Mouse (Mus musculus) heart, embryonic 16.5 days (tissue): ENCODE results near the gene Olfr228. TPM values are rescaled to one million over a fixed set of nuclear protein-coding genes. Genes with fewer than 3 reads are reported as not detected.
"Not testable (repeated sequence)": the region's sequence is repeated elsewhere in the genome, so short reads cannot be mapped to it uniquely, and the experiment has no call there.

Experiments
- ATAC-seq: fragments of 200-750 bp; cut with Nextera tagmentation; replicated peaks from 2 replicates; pipeline ENCODE4 v1.8.0; 2017; ENCODE audit warnings: moderate number of reproducible peaks; ENCODE audit not compliant: insufficient read depth, low FRiP score; ENCODE audit errors: extremely low read depth
- H3K27ac ChIP-seq: fragments of 300-500 bp; sonication (generic); 2 replicates; pipeline ENCODE4 v1.5.1; 2014; ENCODE audit warnings: mild to moderate bottlenecking, low read length, control low read depth, moderate library complexity
- H3K27me3 ChIP-seq: fragments of 300-500 bp; sonication (generic); 2 replicates; pipeline ENCODE4 v1.6.1; 2014; ENCODE audit warnings: low read length, mixed read lengths; ENCODE audit not compliant: control insufficient read depth, insufficient read depth
- H3K36me3 ChIP-seq: fragments of 300-500 bp; sonication (generic); 2 replicates; pipeline ENCODE4 v1.6.1; 2014; ENCODE audit not compliant: control insufficient read depth, insufficient read depth
- H3K4me1 ChIP-seq: fragments of 300-500 bp; sonication (generic); 2 replicates; pipeline ENCODE4 v1.6.1; 2014; ENCODE audit warnings: low read length, mixed read lengths; ENCODE audit not compliant: control insufficient read depth, insufficient read depth
- H3K4me2 ChIP-seq: fragments of 300-500 bp; sonication (generic); 2 replicates; pipeline ENCODE4 v1.6.1; 2014; ENCODE audit warnings: low read depth, mild to moderate bottlenecking, control low read depth, low read length
- H3K4me3 ChIP-seq: fragments of 300-500 bp; sonication (generic); 2 replicates; pipeline ENCODE4 v1.5.1; 2014; ENCODE audit warnings: mild to moderate bottlenecking, control low read depth, low read length
- H3K9ac ChIP-seq: fragments of 300-500 bp; sonication (generic); 2 replicates; pipeline ENCODE4 v1.6.1; 2014; ENCODE audit warnings: low read length, control low read depth
- H3K9me3 ChIP-seq: fragments of 300-500 bp; sonication (generic); replicated peaks from 2 replicates; pipeline ENCODE4 v1.6.1; 2016; ENCODE audit warnings: low read length; ENCODE audit not compliant: control insufficient read depth
- WGBS: fragments of 180-500 bp; shearing (Covaris S2); extraction: QIAGEN DNeasy Blood & Tissue Kit; methylation state at CpG from one replicate; pipeline ENCODE4 v1.1.7; 2014; 5-methylcytosine and 5-hydroxymethylcytosine counted together
- polyA plus RNA-seq: library from polyadenylated mRNA; unstranded; fragments of >200 nt; fragmentation: Nextera tagmentation; extraction: Ambion mirVana; gene quantifications from 2 replicates; pipeline ENCODE4 v1.2.1, GENCODE M21; 2015

Olfr228 gene
- polyA plus RNA-seq = not detected in 2 replicates

GRCm38 (mm10) chr2:86487286-86487685, at the start of gene Olfr228:
Gene Olfr228, minus strand, starts transcription at chr2:86487386.
- H3K4me2 ChIP-seq = no peak within 1 kb of the TSS
- no peaks in the 10 kb centered on the region for H3K9me3 ChIP-seq
- ATAC-seq = no peak
- H3K4me3 ChIP-seq = no peak within 1 kb of the TSS
- H3K36me3 ChIP-seq = no peaks in the 10 kb centered on the region
- no peaks in the 10 kb centered on the region for H3K27me3 ChIP-seq
- H3K27ac ChIP-seq = no peak within 1 kb of the TSS
- H3K4me1 ChIP-seq = no peaks in the 10 kb centered on the region
- H3K9ac ChIP-seq = no peak within 1 kb of the TSS
- WGBS = 26% methylated on average over 1 of the region's 1 CpGs

GRCm38 (mm10) chr2:86530991-86531390, 43.8 kb upstream of the Olfr228 start:
- no peaks in the 10 kb centered on the region for H3K36me3 ChIP-seq
- H3K4me3 ChIP-seq = no peak overlapping the region
- WGBS = 48% methylated on average over 1 of the region's 1 CpGs
- no peaks in the 10 kb centered on the region for H3K4me1 ChIP-seq
- no peaks in the 10 kb centered on the region for H3K9me3 ChIP-seq
- no peak overlapping the region for H3K9ac ChIP-seq
- no peak overlapping the region for H3K27ac ChIP-seq
- no peaks in the 10 kb centered on the region for H3K27me3 ChIP-seq
- H3K4me2 ChIP-seq = no peak overlapping the region
- no peak for ATAC-seq

- Histone ChIP-seq H3K27ac (no peak within 1 kb of the TSS), H3K4me1 (no peaks in the 10 kb centered on the region), H3K9me3 (no peaks in the 10 kb centered on the region), H3K4me3 (no peak within 1 kb of the TSS), H3K4me2 (no peak within 1 kb of the TSS), H3K36me3 (no peaks in the 10 kb centered on the region), H3K9ac (no peak within 1 kb of the TSS), H3K27me3 (no peaks in the 10 kb centered on the region)
- no peak for ATAC-seq
- 74% methylated on average over 1 of the region's 1 CpGs for WGBS
These were observed 21.0 kb upstream of the Olfr228 start, which contains the start of gene Olfr1076 for GRCm38 (mm10) chr2:86508161-86508560. Gene Olfr1076, plus strand, starts transcription at chr2:86508461.

- no peak overlapping the region for H3K27ac ChIP-seq
- H3K4me2 ChIP-seq = peak overlapping the region; percentile 54
- no peaks in the 10 kb centered on the region for H3K27me3 ChIP-seq
- H3K36me3 ChIP-seq = no peaks in the 10 kb centered on the region
- H3K4me3 ChIP-seq = peak overlapping the region; percentile 23; the same call in 1 of the 2 replicates
- H3K4me1 ChIP-seq = no peaks in the 10 kb centered on the region
- H3K9me3 ChIP-seq = no peaks in the 10 kb centered on the region
- WGBS = 33% methylated on average over 10 of the region's 10 CpGs
- H3K9ac ChIP-seq = no peak overlapping the region
- ATAC-seq = no peak
These were observed 22.6 kb downstream of the Olfr228 start for GRCm38 (mm10) chr2:86464442-86465109.

GRCm38 (mm10) chr2:86460434-86460833, 26.8 kb downstream of the Olfr228 start:
- Histone ChIP-seq H3K9me3 (no peaks in the 10 kb centered on the region), H3K4me3 (no peak overlapping the region), H3K36me3 (no peaks in the 10 kb centered on the region), H3K27me3 (no peaks in the 10 kb centered on the region), H3K4me1 (no peaks in the 10 kb centered on the region), H3K27ac (no peak overlapping the region), H3K4me2 (no peak overlapping the region), H3K9ac (no peak overlapping the region)
- WGBS = 52% methylated on average over 1 of the region's 1 CpGs
- no peak for ATAC-seq

GRCm38 (mm10) chr2:86456169-86456568, 31.0 kb downstream of the Olfr228 start, which contains the start of gene Olfr1066:
Gene Olfr1066, minus strand, starts transcription at chr2:86456269.
- Histone ChIP-seq H3K27ac (no peak within 1 kb of the TSS), H3K4me3 (no peak within 1 kb of the TSS), H3K4me2 (no peak within 1 kb of the TSS), H3K36me3 (no peaks in the 10 kb centered on the region), H3K9ac (no peak within 1 kb of the TSS), H3K9me3 (no peaks in the 10 kb centered on the region), H3K4me1 (no peaks in the 10 kb centered on the region), H3K27me3 (no peaks in the 10 kb centered on the region)
- WGBS = 69% methylated on average over 1 of the region's 1 CpGs
- no peak for ATAC-seq

GRCm38 (mm10) chr2:86450491-86450890, 36.7 kb downstream of the Olfr228 start, which contains the start of gene Olfr1065:
Gene Olfr1065, minus strand, starts transcription at chr2:86450591.
- not testable (repeated sequence) for H3K9ac ChIP-seq, H3K27me3 ChIP-seq, H3K36me3 ChIP-seq, H3K4me1 ChIP-seq, H3K4me2 ChIP-seq, H3K4me3 ChIP-seq, H3K9me3 ChIP-seq, ATAC-seq, H3K27ac ChIP-seq
- no CpG with 5 or more reads among the region's 1 CpGs for WGBS

GRCm38 (mm10) chr2:86442101-86442500, 45.1 kb downstream of the Olfr228 start:
- not testable (repeated sequence) for H3K36me3 ChIP-seq, ATAC-seq, H3K9me3 ChIP-seq, H3K4me2 ChIP-seq, H3K9ac ChIP-seq, H3K27me3 ChIP-seq, H3K4me3 ChIP-seq, H3K4me1 ChIP-seq, H3K27ac ChIP-seq
- WGBS = 66% methylated on average over 1 of the region's 1 CpGs
